Mouse (Mus musculus): ENCODE measurements at regions not wholly inside any gene's neighbourhood (a gene's known extent, or its start where the extent isn't known, plus 50 kb on each side); places are given as distances from the start of the nearest gene placed in this dataset.

DNA sequence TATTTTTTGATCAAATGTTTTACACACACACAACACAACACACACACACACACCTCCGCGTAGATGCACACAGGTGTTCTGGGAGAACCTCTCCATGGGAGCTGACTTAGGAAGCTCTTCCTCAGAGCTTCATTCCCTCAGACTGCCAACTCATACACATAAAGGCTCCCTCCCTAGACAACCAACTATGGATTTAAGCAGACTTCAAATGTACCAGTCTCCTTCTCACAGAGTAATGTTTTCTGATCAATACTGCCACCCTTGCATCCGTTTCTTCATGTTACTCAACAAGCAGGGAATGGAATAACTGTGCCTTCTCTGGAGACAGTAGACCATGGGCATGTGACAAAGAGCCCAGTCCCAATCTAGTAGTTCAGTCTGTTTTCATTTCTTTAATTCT, 219.0 kb downstream of the Mef2c start:
- Histone ChIP-seq H3K36me3 (ENCODE audit: control insufficient read depth, insufficient read depth, low read length) (no peaks in the 10 kb centered on the region), H3K4me2 (ENCODE audit: low read depth, low read length) (peak overlapping the region; percentile 81), H3K4me1 (ENCODE audit: control insufficient read depth, insufficient read depth, low read length) (peaks cover 3% of the 10 kb centered on the region; the same call in 1 of the 2 replicates), H3K9ac (replicated peaks; ENCODE audit: low read depth, low read length) (peak overlapping the region; percentile 100), H3K9me3 (ENCODE audit: control insufficient read depth, low read length) (no peaks in the 10 kb centered on the region), H3K27ac (ENCODE audit: low read depth, low read length) (peak overlapping the region; percentile 100), H3K4me3 (ENCODE audit: low read depth, low read length) (peak overlapping the region; percentile 90), H3K27me3 (ENCODE audit: control insufficient read depth, insufficient read depth, low read length) (no peaks in the 10 kb centered on the region)
- WGBS: 0% methylated on average over 3 of the region's 3 CpGs
- no peak for ATAC-seq (ENCODE audit: low read depth)

GRCm38 (mm10) chr13:83723396-83723795, 219.6 kb downstream of the Mef2c start:
- no peak for ATAC-seq (ENCODE audit: low read depth)
- Histone ChIP-seq H3K9me3 (ENCODE audit: control insufficient read depth, low read length) (no peaks in the 10 kb centered on the region), H3K9ac (replicated peaks; ENCODE audit: low read depth, low read length) (peak overlapping the region; percentile 100), H3K4me3 (ENCODE audit: low read depth, low read length) (peak overlapping the region; percentile 90), H3K27ac (ENCODE audit: low read depth, low read length) (peak overlapping the region; percentile 100), H3K27me3 (ENCODE audit: control insufficient read depth, insufficient read depth, low read length) (no peaks in the 10 kb centered on the region), H3K4me2 (ENCODE audit: low read depth, low read length) (peak overlapping the region; percentile 81), H3K4me1 (ENCODE audit: control insufficient read depth, insufficient read depth, low read length) (peaks cover 3% of the 10 kb centered on the region; the same call in 1 of the 2 replicates), H3K36me3 (ENCODE audit: control insufficient read depth, insufficient read depth, low read length) (no peaks in the 10 kb centered on the region)
- WGBS: 8% methylated on average over 2 of the region's 2 CpGs

- WGBS: 7% methylated on average over 3 of the region's 3 CpGs
- H3K27me3 ChIP-seq (ENCODE audit: control insufficient read depth, insufficient read depth, low read length): no peaks in the 10 kb centered on the region
- peak overlapping the region; percentile 100 for H3K9ac ChIP-seq (replicated peaks; ENCODE audit: low read depth, low read length)
- no peaks in the 10 kb centered on the region for H3K36me3 ChIP-seq (ENCODE audit: control insufficient read depth, insufficient read depth, low read length)
- H3K27ac ChIP-seq (ENCODE audit: low read depth, low read length): peak overlapping the region; percentile 100
- no peak for ATAC-seq (ENCODE audit: low read depth)
- H3K4me3 ChIP-seq (ENCODE audit: low read depth, low read length): peak overlapping the region; percentile 90
- peaks cover under 1% of the 10 kb centered on the region; the same call in 1 of the 2 replicates for H3K4me1 ChIP-seq (ENCODE audit: control insufficient read depth, insufficient read depth, low read length)
- H3K9me3 ChIP-seq (ENCODE audit: control insufficient read depth, low read length): no peaks in the 10 kb centered on the region
- H3K4me2 ChIP-seq (ENCODE audit: low read depth, low read length): peak overlapping the region; percentile 81
These were observed 220.4 kb downstream of the Mef2c start for GRCm38 (mm10) chr13:83724196-83724595.

GRCm38 (mm10) chr13:83724995-83725394, 221.2 kb downstream of the Mef2c start:
- H3K27me3 ChIP-seq (ENCODE audit: control insufficient read depth, insufficient read depth, low read length): no peaks in the 10 kb centered on the region
- peak overlapping the region; percentile 81 for H3K4me2 ChIP-seq (ENCODE audit: low read depth, low read length)
- peak overlapping the region; percentile 100 for H3K9ac ChIP-seq (replicated peaks; ENCODE audit: low read depth, low read length)
- no peaks in the 10 kb centered on the region for H3K36me3 ChIP-seq (ENCODE audit: control insufficient read depth, insufficient read depth, low read length)
- WGBS: under 1% methylated on average over 11 of the region's 11 CpGs
- H3K27ac ChIP-seq (ENCODE audit: low read depth, low read length): peak overlapping the region; percentile 100
- no peaks in the 10 kb centered on the region for H3K9me3 ChIP-seq (ENCODE audit: control insufficient read depth, low read length)
- peak overlapping the region; percentile 90 for H3K4me3 ChIP-seq (ENCODE audit: low read depth, low read length)
- H3K4me1 ChIP-seq (ENCODE audit: control insufficient read depth, insufficient read depth, low read length): no peaks in the 10 kb centered on the region
- peak; percentile 39 for ATAC-seq (ENCODE audit: low read depth)

DNA sequence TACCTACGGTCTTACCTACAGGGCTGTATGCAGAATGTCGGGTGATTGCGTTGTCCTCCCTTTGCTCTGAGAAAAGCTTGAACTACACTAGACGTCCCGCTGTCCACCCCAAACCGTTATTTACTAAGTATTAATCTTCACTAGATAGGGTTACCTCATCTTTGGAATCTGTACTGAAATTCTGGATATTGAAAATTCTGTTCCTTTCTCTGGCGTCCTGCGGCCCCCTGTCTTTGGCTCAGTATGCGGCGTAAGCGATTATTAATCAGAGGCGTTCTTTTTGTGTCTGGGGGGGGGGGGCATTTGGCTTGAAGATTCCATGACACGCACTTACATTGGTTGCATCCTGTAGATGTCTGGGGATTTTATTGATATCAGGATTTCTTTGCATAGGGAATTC, 222.0 kb downstream of the Mef2c start:
- Histone ChIP-seq H3K4me2 (ENCODE audit: low read depth, low read length) (peak overlapping the region; percentile 81), H3K9ac (replicated peaks; ENCODE audit: low read depth, low read length) (peak overlapping the region; percentile 100), H3K4me3 (ENCODE audit: low read depth, low read length) (peak overlapping the region; percentile 90), H3K27me3 (ENCODE audit: control insufficient read depth, insufficient read depth, low read length) (no peaks in the 10 kb centered on the region), H3K36me3 (ENCODE audit: control insufficient read depth, insufficient read depth, low read length) (no peaks in the 10 kb centered on the region), H3K4me1 (ENCODE audit: control insufficient read depth, insufficient read depth, low read length) (no peaks in the 10 kb centered on the region), H3K27ac (ENCODE audit: low read depth, low read length) (peak overlapping the region; percentile 100), H3K9me3 (ENCODE audit: control insufficient read depth, low read length) (no peaks in the 10 kb centered on the region)
- ATAC-seq (ENCODE audit: low read depth): no peak
- WGBS: 3% methylated on average over 13 of the region's 13 CpGs

- no peak for ATAC-seq (ENCODE audit: low read depth)
- Histone ChIP-seq H3K4me1 (ENCODE audit: control insufficient read depth, insufficient read depth, low read length) (no peaks in the 10 kb centered on the region), H3K9me3 (ENCODE audit: control insufficient read depth, low read length) (no peaks in the 10 kb centered on the region), H3K4me3 (ENCODE audit: low read depth, low read length) (peak overlapping the region; percentile 90), H3K27ac (ENCODE audit: low read depth, low read length) (peak overlapping the region; percentile 100), H3K27me3 (ENCODE audit: control insufficient read depth, insufficient read depth, low read length) (no peaks in the 10 kb centered on the region), H3K9ac (replicated peaks; ENCODE audit: low read depth, low read length) (peak overlapping the region; percentile 100), H3K36me3 (ENCODE audit: control insufficient read depth, insufficient read depth, low read length) (no peaks in the 10 kb centered on the region), H3K4me2 (ENCODE audit: low read depth, low read length) (peak overlapping the region; percentile 81)
- WGBS: 1% methylated on average over 13 of the region's 13 CpGs
These were observed 222.6 kb downstream of the Mef2c start for GRCm38 (mm10) chr13:83726346-83726975.

DNA sequence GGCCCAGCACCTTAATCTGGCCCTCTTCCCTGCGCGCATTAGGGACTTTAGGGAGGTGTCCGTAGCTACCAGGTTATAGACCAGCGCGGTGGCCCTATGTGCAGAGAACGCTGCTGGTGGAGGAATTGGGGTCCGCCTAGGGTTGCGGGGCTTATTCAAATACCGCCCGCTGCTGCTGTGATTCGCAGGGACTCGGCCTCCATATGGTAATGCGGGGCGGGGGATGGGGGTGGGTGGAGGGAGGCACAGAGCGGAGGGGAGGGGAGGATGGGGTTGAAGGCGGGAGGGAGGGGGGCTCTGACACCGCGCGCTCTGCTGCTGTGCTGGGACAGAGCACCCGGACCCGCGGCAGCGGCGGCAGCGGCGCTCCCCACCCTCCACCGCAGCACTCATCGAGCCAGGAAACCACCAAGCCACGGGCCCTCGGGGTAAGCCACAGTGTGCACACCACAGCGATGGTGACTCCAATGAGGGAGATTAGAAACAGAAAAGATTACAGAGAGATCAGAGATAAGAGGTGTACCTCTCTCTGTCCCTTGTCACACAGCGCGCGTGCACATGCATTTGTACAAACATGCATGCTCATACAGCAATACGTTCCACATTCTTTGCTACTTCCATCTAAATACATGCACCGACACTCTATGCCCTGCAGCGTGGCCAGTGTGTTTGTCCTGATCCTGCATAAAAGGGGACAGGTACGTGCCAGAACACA, 223.4 kb downstream of the Mef2c start:
- under 1% methylated on average over 38 of the region's 38 CpGs for WGBS
- no peaks in the 10 kb centered on the region for H3K36me3 ChIP-seq (ENCODE audit: control insufficient read depth, insufficient read depth, low read length)
- no peaks in the 10 kb centered on the region for H3K4me1 ChIP-seq (ENCODE audit: control insufficient read depth, insufficient read depth, low read length)
- peak; percentile 60 for ATAC-seq (ENCODE audit: low read depth)
- H3K4me2 ChIP-seq (ENCODE audit: low read depth, low read length): peak overlapping the region; percentile 81
- peak overlapping the region; percentile 100 for H3K9ac ChIP-seq (replicated peaks; ENCODE audit: low read depth, low read length)
- H3K4me3 ChIP-seq (ENCODE audit: low read depth, low read length): peak overlapping the region; percentile 90
- H3K9me3 ChIP-seq (ENCODE audit: control insufficient read depth, low read length): no peaks in the 10 kb centered on the region
- no peaks in the 10 kb centered on the region for H3K27me3 ChIP-seq (ENCODE audit: control insufficient read depth, insufficient read depth, low read length)
- H3K27ac ChIP-seq (ENCODE audit: low read depth, low read length): peak overlapping the region; percentile 100

- H3K4me2 ChIP-seq (ENCODE audit: low read depth, low read length): peak overlapping the region; percentile 81
- no peaks in the 10 kb centered on the region for H3K27me3 ChIP-seq (ENCODE audit: control insufficient read depth, insufficient read depth, low read length)
- ATAC-seq (ENCODE audit: low read depth): no peak
- H3K4me3 ChIP-seq (ENCODE audit: low read depth, low read length): peak overlapping the region; percentile 90
- peak overlapping the region; percentile 100 for H3K9ac ChIP-seq (replicated peaks; ENCODE audit: low read depth, low read length)
- no peaks in the 10 kb centered on the region for H3K9me3 ChIP-seq (ENCODE audit: control insufficient read depth, low read length)
- peak overlapping the region; percentile 100 for H3K27ac ChIP-seq (ENCODE audit: low read depth, low read length)
- 4% methylated on average over 9 of the region's 9 CpGs for WGBS
- no peaks in the 10 kb centered on the region for H3K4me1 ChIP-seq (ENCODE audit: control insufficient read depth, insufficient read depth, low read length)
- no peaks in the 10 kb centered on the region for H3K36me3 ChIP-seq (ENCODE audit: control insufficient read depth, insufficient read depth, low read length)
These were observed 224.0 kb downstream of the Mef2c start for GRCm38 (mm10) chr13:83727766-83728395.
